Mouse (Mus musculus) lung, adult 2 months (tissue): ENCODE measurements at regions not wholly inside any gene's neighbourhood (a gene's known extent, or its start where the extent isn't known, plus 50 kb on each side); places are given as distances from the start of the nearest gene placed in this dataset.

Experiments
- DNase-seq: peaks from one replicate; pipeline ENCODE4 v3.0.0; 2022
- H3K4me1 ChIP-seq: fragments of 200-500 bp; 2 replicates; pipeline ENCODE4 v1.6.1; 2011; ENCODE audit warnings: low read length; ENCODE audit not compliant: control insufficient read depth, insufficient read depth
- H3K4me3 ChIP-seq: fragments of 200-500 bp; replicated peaks from 2 replicates; pipeline ENCODE3; 2011; ENCODE audit warnings: low read depth, mild to moderate bottlenecking, control low read depth, low read length; ENCODE audit errors: extremely low read depth
- CTCF ChIP-seq: fragments of 200-500 bp; IDR thresholded peaks from 2 replicates; pipeline ENCODE4 v1.5.1; 2011; ENCODE audit warnings: mild to moderate bottlenecking, low read length, control low read depth; ENCODE audit not compliant: insufficient read depth
- POLR2A ChIP-seq: fragments of 200-500 bp; IDR thresholded peaks from 2 replicates; pipeline ENCODE4 v1.6.1; 2011; ENCODE audit warnings: low read depth, mild to moderate bottlenecking, control low read depth, low read length, borderline replicate concordance; ENCODE audit errors: extremely low read depth
- WGBS: fragments of 180-500 bp; shearing (Covaris S2); methylation state at CpG from one replicate; pipeline ENCODE4 v1.1.7; 2018; 5-methylcytosine and 5-hydroxymethylcytosine counted together

- DNase-seq = no peak
- WGBS = 81% methylated on average over 6 of the region's 6 CpGs
- TF ChIP-seq POLR2A = no peak
- no peak for TF ChIP-seq CTCF
- no peaks in the 10 kb centered on the region for H3K4me1 ChIP-seq
- H3K4me3 ChIP-seq = no peak overlapping the region
Observed at GRCm38 (mm10) chr17:27364899-27365298, 156.3 kb downstream of the Grm4 start.

GRCm38 (mm10) chr17:27364338-27364737 is 156.9 kb downstream of the Grm4 start:
- no peak for DNase-seq
- Histone ChIP-seq H3K4me3 (no peak overlapping the region), H3K4me1 (no peaks in the 10 kb centered on the region)
- no peak for TF ChIP-seq CTCF
- no peak for TF ChIP-seq POLR2A
- 78% methylated on average over 7 of the region's 7 CpGs for WGBS

- Histone ChIP-seq H3K4me1 (no peaks in the 10 kb centered on the region), H3K4me3 (no peak overlapping the region)
- WGBS = 57% methylated on average over 6 of the region's 6 CpGs
- DNase-seq = no peak
- TF ChIP-seq POLR2A (no peak), CTCF (no peak)
Observed at GRCm38 (mm10) chr17:27363911-27364310, 157.3 kb downstream of the Grm4 start.

- DNase-seq = no peak
- TF ChIP-seq POLR2A = no peak
- no peak for TF ChIP-seq CTCF
- Histone ChIP-seq H3K4me3 (no peak overlapping the region), H3K4me1 (no peaks in the 10 kb centered on the region)
- 80% methylated on average over 8 of the region's 8 CpGs for WGBS
Observed at GRCm38 (mm10) chr17:27362221-27362620, 158.0 kb upstream of the Lemd2 start.

GRCm38 (mm10) chr17:27361362-27361761 is 157.1 kb upstream of the Lemd2 start:
- WGBS = 92% methylated on average over 2 of the region's 2 CpGs

GRCm38 (mm10) chr17:27356862-27357261 is 152.6 kb upstream of the Lemd2 start:
- Histone ChIP-seq H3K4me1 (no peaks in the 10 kb centered on the region), H3K4me3 (no peak overlapping the region)
- TF ChIP-seq CTCF (peak; percentile 60; the same call in 1 of the 2 replicates), POLR2A (no peak)
- 71% methylated on average over 3 of the region's 3 CpGs for WGBS
- no peak for DNase-seq

More at GRCm38 (mm10) chr17:27361362-27361761, 157.1 kb upstream of the Lemd2 start:
- no peak for TF ChIP-seq CTCF
- Histone ChIP-seq H3K4me1 (no peaks in the 10 kb centered on the region), H3K4me3 (no peak overlapping the region)
- DNase-seq = no peak

- Histone ChIP-seq H3K4me1 (no peaks in the 10 kb centered on the region), H3K4me3 (no peak overlapping the region)
- 97% methylated on average over 9 of the region's 9 CpGs for WGBS
- TF ChIP-seq CTCF = no peak
- TF ChIP-seq POLR2A = no peak
- DNase-seq = no peak
Observed at GRCm38 (mm10) chr17:27355717-27356116, 151.4 kb upstream of the Lemd2 start.

GRCm38 (mm10) chr17:27355056-27355455 is 150.8 kb upstream of the Lemd2 start:
- 95% methylated on average over 4 of the region's 4 CpGs for WGBS
- H3K4me3 ChIP-seq = no peak overlapping the region
- TF ChIP-seq POLR2A (no peak), CTCF (no peak)
- no peak for DNase-seq
- no peaks in the 10 kb centered on the region for H3K4me1 ChIP-seq

- no peak for DNase-seq
- Histone ChIP-seq H3K4me3 (no peak overlapping the region), H3K4me1 (no peaks in the 10 kb centered on the region)
- WGBS = 85% methylated on average over 9 of the region's 9 CpGs
- TF ChIP-seq CTCF (no peak), POLR2A (no peak)
Observed at GRCm38 (mm10) chr17:27349911-27350310, 145.6 kb upstream of the Lemd2 start.

GRCm38 (mm10) chr17:27349432-27349831 is 145.2 kb upstream of the Lemd2 start:
- H3K4me3 ChIP-seq = no peak overlapping the region
- H3K4me1 ChIP-seq = no peaks in the 10 kb centered on the region
- whole genome bisulfite sequencing = 88% methylated on average over 4 of the region's 4 CpGs
- no peak for TF ChIP-seq CTCF
- no peak for TF ChIP-seq POLR2A
- DNase-seq = no peak
